Mouse (Mus musculus): Measurements from ENCODE around the gene Gm13124. TPM values are rescaled to one million over a fixed set of nuclear protein-coding genes. Genes with fewer than 3 reads are reported as not detected.
A peak's percentile ranks its signal among the peaks of the same experiment; 100 is the strongest.
"Not testable (repeated sequence)": the region's sequence is repeated elsewhere in the genome, so short reads cannot be mapped to it uniquely, and the experiment has no call there.

The Gm13124 gene
- total RNA-seq (2021), result not detected
- long read RNA-seq, experiment 1, result 0 reads
- long read RNA-seq, experiment 2, result 0 reads

- no peak for DNase-seq (ENCODE audit: low spot score in 2 of 2)
Measured at GRCm38 (mm10) chr4:144565034-144565433, at the start of gene Gm13124. Gene Gm13124 (minus strand): TSS chr4:144565134.

DNA sequence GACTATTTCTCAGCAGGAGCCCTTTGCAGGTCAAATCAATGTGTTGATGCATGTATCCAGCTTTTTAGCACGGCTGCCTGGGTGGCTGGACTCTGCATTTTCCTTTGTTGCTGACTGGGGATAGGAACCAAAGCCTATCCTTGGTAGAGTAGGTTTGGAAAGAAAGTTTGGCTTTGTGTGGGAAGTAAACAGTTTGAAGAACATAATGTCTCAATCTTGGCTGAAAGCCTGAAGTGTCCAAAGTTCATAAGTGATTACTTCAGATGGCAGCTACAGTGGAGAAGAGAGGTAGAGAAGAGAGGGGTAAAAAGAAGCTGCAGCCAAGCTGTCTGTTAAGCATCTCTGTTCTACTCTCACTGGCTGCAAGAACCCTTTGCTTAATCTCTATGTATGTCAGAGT lies 49.7 kb upstream of the Gm13124 start:
- no peak for DNase-seq (ENCODE audit: low spot score in 2 of 2)

- no peak for DNase-seq (ENCODE audit: low spot score in 2 of 2)
Measured at GRCm38 (mm10) chr4:144613407-144613806, 48.5 kb upstream of the Gm13124 start, which contains the start of gene Aadacl4. Gene Aadacl4 (plus strand): TSS chr4:144613707.

DNA sequence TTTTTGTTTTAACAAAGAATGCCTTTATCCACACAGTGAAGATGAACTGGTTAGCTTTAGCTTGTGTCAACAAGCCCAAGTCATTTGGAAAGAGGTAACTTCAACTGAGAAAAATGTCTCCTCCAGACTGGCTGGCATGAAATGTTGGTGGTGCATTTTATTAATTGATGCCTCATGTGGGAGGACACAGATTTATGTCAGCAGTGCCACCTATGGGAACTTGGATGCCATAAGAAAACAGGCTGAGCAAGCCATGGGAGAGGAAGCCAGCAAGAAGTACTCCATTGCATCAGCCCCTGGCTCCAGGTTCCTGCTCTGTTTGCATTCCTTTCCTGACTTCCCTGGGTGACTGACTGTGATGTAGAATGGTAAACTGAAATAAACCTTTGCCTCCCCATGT lies 27.9 kb upstream of the Gm13124 start:
- no peak for DNase-seq (ENCODE audit: low spot score in 2 of 2)

DNA sequence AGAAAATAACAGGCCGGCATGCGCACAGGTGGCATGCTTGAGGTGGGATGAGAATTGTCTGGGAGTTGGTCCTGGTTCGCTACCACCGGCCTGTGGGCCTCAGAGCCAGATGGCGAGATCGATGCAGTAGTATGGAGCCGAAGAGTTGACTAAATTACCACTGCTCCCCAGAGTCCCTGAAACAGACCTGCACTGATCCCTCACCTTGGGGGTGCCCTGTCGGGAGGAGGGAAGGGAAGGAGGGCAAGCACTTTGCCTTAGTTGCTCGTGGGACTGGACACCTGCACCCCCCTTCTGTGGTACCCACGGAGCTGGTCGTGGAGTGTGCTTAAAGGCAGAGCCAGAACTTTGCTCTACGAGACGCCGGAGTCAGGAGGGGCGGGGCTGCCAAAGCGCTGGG lies 21.3 kb upstream of the Gm13124 start:
- not testable (repeated sequence) for DNase-seq (ENCODE audit: low spot score in 2 of 2)

DNA sequence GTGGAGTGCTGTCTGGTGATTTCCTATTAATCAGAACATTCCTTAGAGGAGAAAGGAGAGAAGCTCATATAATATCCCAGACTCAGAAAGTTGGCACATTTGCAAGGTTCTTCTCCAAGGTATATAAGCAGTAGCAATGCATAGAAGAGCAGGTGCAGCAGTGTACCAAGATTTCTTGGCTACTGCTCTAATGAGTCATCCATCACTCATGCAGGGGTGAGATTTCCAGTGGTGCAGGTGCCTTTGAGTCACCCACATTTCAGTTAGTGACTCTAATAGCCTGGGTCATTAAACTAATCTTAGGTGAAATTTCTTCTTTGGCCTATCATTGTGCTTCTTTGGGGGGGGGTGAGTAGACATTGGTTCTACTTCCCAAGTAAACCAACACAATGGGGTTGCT lies 2.8 kb upstream of the Gm13124 start:
- DNase-seq (ENCODE audit: low spot score in 2 of 2), result no peak

DNA sequence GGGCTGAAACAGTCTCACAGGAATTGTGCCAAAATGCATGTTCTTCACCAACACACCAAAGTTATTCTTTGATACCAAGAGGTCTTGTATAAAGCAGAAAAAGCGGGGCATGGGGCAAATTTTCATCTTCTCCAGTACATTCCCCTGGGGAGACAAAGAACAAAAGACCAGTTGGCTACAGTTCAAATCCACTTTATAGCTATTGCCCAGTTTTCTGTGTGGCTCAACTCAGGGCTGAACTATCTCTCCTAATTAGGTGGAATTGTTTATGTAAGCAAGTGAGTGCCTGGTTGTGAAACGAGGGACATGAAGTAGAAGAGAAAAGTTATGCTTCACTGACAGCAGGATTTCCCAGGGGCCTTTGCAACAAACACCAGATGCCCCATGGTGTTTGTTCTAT lies 3.7 kb downstream of the Gm13124 start:
- DNase-seq (ENCODE audit: low spot score in 2 of 2), result no peak

DNA sequence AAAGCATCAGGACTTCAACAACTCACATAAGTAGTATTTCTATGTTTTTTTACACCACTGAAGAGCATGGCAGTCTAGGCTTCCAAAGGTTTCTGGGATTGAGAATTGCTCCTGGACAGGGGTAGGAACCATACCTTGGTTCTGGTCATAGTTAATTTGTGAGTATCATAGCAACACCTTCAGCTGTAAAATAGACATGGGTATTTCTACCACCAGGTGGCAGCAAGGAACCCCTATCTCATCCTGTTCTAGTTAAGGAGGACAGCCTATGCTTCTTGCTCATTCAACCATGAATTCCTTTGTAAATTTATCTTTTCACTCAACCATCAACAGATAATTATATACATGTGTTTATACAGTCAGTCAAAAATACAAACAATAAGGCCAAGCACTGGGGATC lies 5.1 kb downstream of the Gm13124 start:
- DNase-seq (ENCODE audit: low spot score in 2 of 2), result peak in 1 of 2 experiments; percentile 0

GRCm38 (mm10) chr4:144551156-144551555 lies 13.8 kb downstream of the Gm13124 start:
- DNase-seq (ENCODE audit: low spot score in 2 of 2), result no peak

GRCm38 (mm10) chr4:144545339-144545738 lies 19.6 kb downstream of the Gm13124 start:
- not testable (repeated sequence) for DNase-seq (ENCODE audit: low spot score in 2 of 2)

- no peak for DNase-seq (ENCODE audit: low spot score in 2 of 2)
Measured at GRCm38 (mm10) chr4:144544689-144545088, 20.2 kb downstream of the Gm13124 start.

DNA sequence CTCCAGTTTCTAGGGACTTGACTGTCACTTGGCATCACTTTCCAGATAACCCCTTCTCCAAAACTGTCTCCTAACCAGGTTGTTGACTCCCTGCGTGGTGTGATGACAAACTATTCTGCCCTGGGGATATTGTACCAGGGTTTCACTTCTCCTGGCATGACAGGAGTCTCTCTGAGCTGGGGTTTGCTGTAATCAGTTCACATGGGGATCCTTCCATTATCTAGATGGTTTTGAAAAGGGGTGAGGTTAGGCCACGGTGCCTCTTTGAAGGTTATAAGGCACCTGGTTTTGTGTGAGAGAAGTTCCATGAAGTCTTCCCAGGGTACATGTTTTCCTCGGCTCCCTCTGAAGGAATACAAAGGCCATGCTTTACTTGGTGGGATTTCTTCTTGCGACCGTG lies 45.4 kb downstream of the Gm13124 start, which contains the start of gene 9430007A20Rik:
Gene 9430007A20Rik (plus strand): TSS at position 301 of the 400 bp plus-strand sequence.
- no peak for DNase-seq (ENCODE audit: low spot score in 2 of 2)

GRCm38 (mm10) chr4:144506518-144506917 lies 58.4 kb downstream of the Gm13124 start:
- no peak for DNase-seq (ENCODE audit: low spot score in 2 of 2)

Other genes starting within 250 kb of the Gm13124 start
- gene Gm13128, start 234.9 kb downstream of the Gm13124 start, total RNA-seq (2021), result not detected
- gene Gm13119, start 207.2 kb downstream of the Gm13124 start, total RNA-seq (2021), result not detected
- not detected for gene Pramef20, start 187.2 kb downstream of the Gm13124 start, total RNA-seq (2021)
- not detected for gene Pramef12, start 156.7 kb downstream of the Gm13124 start, total RNA-seq (2021)
- under 1 TPM in 1 of 2 experiments, not detected in 1; 0.58 TPM for gene 1700012P22Rik, start 126.4 kb downstream of the Gm13124 start, total RNA-seq (2021)
- not detected for gene Gm9944, start 111.8 kb downstream of the Gm13124 start, total RNA-seq (2021)
- gene Aadacl3, start 101.4 kb downstream of the Gm13124 start, total RNA-seq (2021), result not detected
- gene 9430007A20Rik, start 45.3 kb downstream of the Gm13124 start, total RNA-seq (2021), result not detected
- gene Aadacl4, start 48.6 kb upstream of the Gm13124 start, total RNA-seq (2021), result not detected
- not detected for gene Gm436, start 121.2 kb upstream of the Gm13124 start, total RNA-seq (2021)
- gene Gm13178, start 156.3 kb upstream of the Gm13124 start, total RNA-seq (2021), result not detected
- gene Gm438, start 221.4 kb upstream of the Gm13124 start, total RNA-seq (2021), result not detected

Data from layer of hippocampus, postnatal 14 days (tissue).